Mouse (Mus musculus): Measurements from ENCODE around the gene Prkaa1. TPM values are rescaled to one million over a fixed set of nuclear protein-coding genes. Genes with fewer than 3 reads are reported as not detected.

Prkaa1 gene
- total RNA-seq (2022), result 10 to 100 TPM; 23.2 to 24.7 (median 24.2) TPM

DNA sequence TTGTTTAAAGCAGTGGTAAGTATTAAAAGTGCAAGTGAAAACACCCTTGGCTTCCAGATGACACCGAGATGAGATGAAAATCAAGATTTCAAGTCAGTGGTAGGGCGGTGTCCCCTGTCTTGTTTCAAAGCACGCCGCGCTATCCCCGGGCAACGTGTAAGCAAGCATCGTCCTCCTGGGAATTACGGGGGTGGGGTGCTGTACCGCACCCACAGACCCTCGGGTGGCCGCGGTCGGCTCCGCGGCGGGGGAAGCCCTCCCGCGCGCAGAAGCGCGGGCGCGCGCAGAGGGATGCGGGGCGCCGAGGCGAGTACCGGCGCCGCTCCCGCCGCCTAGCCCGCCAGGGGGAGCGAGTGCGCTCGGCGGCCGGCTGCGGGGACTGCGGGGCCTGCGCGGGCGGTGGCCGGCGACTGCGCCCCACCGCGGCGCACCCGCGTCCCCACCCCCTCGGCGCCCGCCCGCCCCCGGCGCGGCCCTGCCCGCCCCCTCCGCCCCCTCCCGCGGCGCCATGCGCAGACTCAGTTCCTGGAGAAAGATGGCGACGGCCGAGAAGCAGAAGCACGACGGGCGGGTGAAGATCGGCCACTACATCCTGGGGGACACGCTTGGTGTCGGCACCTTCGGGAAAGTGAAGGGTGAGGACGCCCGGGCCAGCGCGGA lies at the start of gene Prkaa1:
Gene Prkaa1, plus strand, starts transcription at position 501 of the 660 bp plus-strand sequence.
- peak; percentile 43 for DNase-seq (ENCODE audit: low spot score in 2 of 2)

DNA sequence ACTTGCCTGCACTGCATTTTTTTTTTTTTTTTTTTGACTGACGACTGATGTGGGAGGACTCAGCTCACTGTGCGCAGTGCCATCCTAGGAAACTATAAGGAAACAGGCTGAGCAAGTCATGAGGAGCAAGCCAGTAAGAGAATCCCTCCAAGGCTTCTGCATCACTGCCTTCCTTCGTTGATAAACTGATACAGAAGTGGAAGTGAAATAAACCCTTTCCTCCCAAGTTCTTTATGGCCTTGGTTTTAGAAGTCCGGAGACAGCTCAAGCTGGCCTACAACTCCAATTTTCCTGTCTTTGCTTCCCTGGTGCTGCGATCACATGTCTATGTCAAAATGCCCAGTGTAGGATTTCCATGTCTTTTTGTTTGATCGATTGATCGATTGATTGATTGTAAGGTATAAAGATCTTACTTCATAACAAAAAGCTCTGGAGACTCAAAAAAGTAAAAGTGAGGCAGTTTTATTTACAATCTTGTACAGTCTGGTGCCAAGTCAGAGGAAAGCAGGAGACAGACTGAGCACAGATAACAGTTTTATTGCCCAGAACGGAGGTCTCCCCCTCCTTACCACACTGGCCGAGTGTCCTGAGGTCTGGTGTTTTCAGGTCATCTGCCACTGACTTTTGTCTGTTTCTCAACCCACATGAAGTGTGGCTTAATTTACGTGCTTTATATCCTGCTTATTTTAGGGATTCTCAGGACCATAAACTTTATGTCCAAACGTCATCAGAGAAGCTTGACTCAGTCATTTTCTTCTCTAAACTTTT lies 47.9 kb upstream of the Prkaa1 start:
- no peak for DNase-seq (ENCODE audit: low spot score in 2 of 2)

DNA sequence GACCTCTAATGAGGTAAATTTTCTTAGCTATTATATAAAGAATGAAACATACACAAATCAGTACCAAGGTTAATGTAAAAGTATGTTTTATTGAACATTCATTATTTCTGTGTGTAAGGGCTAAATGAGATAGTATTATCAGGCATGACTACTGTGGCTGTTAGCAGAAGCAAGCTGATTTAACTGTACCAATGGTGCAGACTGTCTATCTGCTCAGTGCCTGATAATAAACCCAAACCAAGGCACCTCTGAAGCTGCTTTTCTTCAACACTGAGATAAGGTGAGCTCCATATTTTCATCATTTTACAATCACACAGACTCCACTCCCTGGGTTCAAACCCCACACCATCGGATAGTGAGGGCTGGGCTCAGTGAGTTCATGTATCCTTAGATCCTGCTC lies 46.3 kb upstream of the Prkaa1 start:
- DNase-seq (ENCODE audit: low spot score in 2 of 2), result no peak

DNA sequence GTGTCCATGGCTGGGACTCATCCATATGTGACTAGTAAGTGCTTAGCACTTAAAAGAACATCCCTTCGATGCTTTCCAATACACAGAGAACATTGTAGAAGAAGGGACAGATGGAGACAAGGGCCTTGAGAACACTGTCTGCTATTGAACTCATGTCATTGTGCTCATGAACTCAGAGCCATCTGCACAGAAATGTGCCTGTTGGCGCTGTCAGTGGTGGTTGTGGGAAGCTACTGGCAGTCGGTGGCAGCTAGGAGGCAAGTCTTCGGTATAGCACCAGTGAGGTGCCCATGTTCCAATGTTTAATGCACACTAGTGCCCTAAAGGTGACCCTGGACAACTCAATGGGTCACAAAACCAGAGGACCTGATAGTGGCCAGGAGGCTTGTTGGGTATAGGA lies 41.3 kb upstream of the Prkaa1 start:
- no peak for DNase-seq (ENCODE audit: low spot score in 2 of 2)

DNA sequence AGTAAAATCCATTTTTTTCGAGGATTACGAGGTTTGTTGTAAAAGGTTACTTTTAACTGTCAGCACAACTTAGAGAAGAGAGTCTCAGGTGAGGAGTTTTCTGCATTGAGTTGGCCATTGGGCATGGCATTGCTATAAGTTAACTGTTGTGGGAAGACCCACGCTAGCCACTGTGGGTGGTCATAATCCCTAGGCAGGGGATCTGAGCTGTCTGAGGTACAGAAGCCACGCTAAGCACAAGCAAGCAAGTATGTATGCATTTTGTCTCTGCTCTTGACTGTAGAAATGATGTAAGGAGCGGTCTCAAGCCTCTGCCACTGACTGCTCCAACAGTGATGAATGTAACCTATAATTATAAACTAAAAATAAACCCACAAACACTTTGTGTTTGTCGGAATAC lies 37.8 kb upstream of the Prkaa1 start:
- DNase-seq (ENCODE audit: low spot score in 2 of 2), result no peak

DNA sequence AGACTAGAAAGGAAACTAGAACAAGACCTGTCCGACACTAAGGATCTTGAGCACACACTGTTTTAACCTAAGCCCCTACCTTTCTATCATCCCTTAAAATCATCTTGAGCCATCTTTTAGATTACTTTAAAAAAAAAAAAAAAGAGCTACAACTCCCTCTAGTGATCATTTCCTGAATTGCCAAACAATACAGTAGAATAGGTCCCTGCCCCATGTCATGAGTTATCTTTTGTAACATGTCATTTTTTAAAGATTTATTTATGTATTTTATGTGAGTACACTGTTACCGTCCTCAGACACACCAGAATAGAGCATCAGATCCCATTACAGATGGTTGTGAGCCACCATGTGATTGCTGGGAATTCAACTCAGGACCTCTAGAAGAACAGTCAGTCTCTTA lies 37.4 kb upstream of the Prkaa1 start:
- no peak for DNase-seq (ENCODE audit: low spot score in 2 of 2)

DNA sequence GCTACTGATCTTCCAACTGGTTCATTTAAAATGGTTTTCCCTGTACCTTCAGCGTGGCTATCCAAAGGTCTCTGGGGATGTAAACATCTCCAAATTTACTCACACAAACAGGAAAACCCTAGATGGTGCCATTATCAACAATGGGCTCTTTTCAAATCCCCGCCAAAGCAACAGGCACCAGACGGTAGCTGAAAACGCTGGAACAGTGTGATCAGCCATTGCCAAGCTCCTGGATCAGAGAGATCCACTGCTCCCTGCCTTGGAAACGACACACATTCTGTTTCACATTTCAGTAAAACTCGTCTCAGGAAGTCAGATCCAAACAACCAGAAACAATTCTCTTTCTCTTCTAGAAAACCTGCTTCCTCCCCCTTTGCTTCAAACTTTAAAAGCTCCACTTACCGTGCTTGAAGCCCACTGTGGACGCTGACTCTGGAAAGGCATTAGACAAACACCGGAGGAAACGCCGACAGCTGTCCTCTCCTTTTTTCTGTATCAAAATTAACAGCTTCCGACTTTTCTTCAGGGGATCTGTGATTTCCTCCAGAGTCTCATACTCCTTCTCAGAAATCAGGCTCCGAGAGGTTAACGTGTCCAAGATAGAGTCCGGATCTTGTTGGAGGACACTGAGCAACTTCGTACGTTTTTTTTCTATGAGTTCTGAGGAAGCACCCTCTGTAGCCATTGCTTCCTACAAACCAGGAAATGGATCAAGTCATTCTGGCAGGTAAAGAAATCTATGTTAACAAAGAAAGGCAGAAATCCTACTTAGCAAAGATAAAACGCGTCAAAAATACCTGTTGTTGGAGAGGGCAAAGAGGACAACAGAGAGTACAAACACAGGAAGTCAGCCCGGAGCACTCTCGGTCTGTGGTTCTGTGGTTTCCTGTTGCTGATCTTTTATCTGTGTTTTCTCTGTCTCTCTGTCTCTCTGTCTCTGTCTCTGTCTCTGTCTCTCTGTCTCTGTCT lies 35.7 kb upstream of the Prkaa1 start, which contains the start of gene Card6:
Gene Card6, minus strand, starts transcription at position 854 of the 969 bp plus-strand sequence.
- no peak for DNase-seq (ENCODE audit: low spot score in 2 of 2)

DNA sequence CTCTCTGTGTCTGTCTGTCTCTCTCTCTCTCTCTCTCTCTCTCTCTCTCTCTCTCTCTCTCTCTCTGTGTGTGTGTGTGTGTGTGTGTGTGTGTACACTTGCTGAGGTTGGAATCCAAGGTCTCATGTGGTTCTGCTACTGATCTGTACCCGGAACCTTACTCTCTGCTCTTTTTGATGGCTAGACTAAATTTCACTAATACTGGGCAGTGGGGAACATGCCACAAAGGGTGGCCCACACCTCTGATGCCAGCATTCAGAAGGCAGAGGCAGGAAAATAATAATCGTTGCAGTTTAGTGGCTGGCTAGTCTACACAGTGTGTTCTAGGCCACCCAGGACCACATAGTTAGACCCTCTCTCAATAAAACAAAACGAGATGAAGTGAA lies 35.0 kb upstream of the Prkaa1 start:
- no peak for DNase-seq (ENCODE audit: low spot score in 2 of 2)

DNA sequence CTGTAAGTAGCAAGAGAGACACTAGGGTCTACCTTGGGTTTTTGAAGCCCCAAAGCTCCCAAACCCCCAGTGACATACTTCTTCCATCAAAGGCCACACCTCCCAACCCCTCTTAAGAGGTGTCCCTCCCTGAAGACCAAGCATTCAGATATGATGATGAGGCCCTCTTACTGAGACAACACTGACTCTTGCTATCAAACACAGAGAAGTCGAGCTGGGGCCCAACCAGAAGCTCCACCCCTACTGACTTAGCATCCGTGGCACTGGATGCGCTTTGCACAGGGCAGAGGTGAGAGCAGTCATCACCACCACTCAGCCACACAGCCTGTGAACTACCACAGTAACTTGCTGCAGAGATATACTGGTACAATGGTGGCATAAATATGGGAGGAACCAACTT lies 31.0 kb upstream of the Prkaa1 start:
- no peak for DNase-seq (ENCODE audit: low spot score in 2 of 2)

DNA sequence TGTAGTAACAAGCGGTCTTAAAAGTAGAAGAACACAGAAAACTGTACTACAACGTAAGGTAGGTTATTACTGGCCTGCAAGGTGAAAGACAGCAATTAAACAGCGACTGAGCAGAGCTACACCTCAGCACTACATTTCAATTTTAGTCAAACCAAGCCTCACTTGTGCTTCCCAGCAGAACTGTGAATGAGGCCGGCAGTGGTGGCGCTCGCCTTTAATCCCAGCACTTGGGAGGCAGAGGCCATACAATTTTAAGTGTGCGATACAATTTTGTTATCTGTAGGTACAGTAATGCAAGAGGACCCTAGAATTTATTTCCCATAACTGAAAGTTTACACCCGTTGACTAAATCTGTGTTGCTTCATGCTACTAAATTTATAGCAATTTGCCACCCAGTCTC lies 28.5 kb upstream of the Prkaa1 start:
- DNase-seq (ENCODE audit: low spot score in 2 of 2), result no peak

DNA sequence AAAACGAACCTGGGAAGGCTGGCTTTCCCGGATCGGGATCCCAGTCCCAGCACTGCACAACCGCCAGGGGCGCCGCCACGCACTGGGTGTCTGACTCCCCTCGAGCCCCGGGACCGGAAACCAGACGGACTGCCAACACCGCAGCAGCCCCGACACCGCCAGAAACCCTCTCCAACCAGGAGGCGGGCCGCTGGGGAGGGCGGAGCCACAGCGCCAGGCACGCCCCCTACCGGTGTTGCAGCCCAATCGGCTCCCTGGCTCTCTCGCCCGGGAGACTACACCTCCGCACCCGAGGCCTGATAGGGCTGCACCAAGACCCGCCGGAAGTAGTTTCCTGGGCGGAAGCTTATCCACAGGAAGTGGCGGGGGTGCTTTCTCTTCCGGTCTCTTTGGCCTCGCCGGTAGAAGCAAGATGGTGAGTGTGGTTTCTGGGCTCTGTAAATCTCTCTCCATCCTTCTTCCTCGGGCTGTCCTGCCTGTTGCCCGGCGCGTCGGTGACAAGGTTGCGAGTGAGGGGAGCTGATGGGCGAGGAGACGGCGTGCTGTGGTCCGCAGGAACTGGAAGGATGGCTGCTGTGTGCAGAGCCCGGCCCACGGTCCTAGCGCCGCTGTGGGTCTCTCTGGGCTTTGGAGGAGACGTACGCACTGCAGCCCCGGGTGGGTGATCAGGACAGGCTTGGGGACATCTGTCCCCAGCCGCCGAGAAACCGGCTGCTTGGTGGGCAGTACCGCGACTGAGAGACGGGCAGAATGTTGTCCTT lies 27.2 kb upstream of the Prkaa1 start, which contains the start of gene Rpl37:
Gene Rpl37, plus strand, starts transcription at position 376 of the 761 bp plus-strand sequence.
- DNase-seq (ENCODE audit: low spot score in 2 of 2), result peak; percentile 91 to 98

DNA sequence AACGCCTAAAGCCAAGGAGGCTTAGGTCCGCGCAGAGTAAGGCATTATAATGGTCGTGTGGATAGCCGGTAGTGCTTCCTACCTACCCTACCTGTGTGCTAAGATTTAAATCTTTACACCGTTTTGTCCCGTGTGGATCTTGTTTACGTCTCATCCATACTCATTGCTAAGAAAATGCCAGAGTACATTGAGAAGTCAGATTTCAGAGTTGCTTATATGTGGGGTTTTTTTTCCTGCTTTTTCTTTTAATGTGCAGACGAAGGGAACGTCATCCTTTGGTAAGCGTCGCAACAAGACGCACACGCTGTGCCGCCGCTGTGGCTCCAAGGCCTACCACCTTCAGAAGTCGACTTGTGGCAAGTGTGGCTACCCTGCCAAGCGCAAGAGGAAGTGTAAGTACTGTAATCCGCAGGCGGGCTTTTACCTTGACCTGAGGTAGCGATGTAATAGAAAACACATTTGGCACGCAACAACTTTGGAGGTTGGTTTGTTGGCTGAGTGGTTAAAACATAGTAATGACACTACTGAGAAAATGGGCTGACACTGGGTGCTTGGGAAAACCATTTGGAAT lies 26.5 kb upstream of the Prkaa1 start:
- DNase-seq (ENCODE audit: low spot score in 2 of 2), result no peak

DNA sequence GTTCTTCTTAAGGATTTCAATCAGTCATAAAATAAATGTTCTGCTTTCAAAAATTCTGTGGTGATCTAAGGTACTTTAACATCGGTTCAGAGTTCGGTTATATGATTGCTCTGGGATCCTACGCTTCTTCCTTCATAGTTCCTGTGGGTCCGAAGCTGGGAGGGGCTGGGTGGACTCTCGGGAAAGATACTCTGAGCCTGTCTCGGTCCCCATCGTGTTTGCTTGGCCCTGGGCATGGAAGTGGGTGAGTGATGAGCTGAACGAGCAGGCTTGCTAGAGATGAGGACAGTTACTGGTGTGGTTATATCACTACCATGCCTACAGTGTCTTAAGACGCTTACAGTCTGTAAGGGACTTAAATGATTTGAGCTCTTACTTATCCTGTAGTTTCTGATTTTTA lies 25.0 kb upstream of the Prkaa1 start:
- DNase-seq (ENCODE audit: low spot score in 2 of 2), result no peak

DNA sequence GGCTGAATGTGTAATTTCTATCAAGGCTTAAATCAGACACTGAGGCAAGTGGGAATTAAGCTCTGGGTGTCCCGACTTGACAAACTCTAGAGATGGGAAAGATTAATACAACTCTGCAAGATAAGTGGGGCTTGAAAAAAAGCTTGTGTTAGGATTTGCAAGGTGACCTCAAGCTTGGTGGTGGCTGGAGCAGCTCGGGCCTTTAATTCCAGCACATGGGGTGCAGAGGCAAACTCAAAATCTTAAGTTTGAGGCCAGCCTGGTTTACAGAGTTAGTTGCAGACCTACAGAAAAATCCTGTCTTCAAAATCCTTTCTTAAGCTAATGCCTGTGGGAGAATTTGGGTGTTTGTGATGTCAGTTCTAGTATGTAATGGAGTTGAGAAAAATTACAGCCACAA lies 24.5 kb upstream of the Prkaa1 start:
- no peak for DNase-seq (ENCODE audit: low spot score in 2 of 2)

DNA sequence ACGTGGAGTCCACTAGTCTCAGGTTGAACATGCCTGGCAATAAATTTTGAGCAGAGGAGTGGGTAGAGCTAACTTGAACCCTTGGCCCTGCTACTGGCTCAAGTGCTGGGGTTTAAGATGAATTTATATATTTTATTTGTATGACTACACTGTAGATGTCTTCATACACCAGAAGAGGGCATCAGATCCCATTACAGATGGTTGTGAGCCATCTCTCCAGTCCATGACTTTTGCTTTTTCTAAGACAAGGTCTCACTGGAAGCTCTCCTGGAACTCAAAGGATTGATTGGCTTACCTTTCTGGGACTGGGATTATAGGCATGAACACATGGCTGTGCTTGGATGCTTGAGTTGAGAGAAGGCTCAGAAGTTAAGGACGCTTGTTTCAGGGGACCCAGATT lies 24.0 kb upstream of the Prkaa1 start:
- no peak for DNase-seq (ENCODE audit: low spot score in 2 of 2)

DNA sequence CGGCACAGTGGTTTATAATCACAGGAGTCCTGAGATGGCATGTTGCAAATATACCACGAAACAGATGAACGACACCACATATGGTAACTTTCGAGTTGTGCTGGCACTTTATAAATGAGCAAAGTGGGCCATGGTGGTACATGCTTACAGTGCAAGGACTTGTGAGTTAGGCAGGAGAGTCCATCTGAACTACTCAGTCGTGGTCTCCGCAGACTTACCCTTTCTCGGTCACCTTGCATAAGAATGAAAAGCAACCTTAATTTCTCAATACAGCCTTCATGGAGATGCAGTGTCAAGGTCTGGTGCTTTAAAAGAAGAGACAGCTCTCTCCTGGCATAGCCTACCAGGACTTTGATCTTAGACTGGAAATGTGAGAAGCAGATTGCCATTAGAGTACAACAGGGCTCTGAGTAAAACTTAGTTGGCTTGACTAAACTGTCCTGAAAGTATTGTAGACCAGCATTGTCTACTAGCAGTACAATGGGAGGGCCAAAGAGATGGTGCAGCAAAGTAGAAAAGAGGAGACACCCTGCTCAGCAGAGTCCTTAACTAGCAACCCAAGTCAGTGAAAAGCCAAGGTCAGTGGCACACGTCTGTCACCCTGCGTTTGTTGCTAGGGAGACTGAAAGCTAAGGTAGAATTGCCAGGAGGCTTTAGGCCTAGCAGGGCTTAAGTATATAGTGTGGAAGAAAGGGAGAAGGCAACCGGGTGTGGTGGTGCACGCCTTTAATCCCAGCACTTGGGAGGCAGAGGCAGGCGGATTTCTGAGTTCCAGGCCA lies 21.9 kb upstream of the Prkaa1 start:
- no peak for DNase-seq (ENCODE audit: low spot score in 2 of 2)

DNA sequence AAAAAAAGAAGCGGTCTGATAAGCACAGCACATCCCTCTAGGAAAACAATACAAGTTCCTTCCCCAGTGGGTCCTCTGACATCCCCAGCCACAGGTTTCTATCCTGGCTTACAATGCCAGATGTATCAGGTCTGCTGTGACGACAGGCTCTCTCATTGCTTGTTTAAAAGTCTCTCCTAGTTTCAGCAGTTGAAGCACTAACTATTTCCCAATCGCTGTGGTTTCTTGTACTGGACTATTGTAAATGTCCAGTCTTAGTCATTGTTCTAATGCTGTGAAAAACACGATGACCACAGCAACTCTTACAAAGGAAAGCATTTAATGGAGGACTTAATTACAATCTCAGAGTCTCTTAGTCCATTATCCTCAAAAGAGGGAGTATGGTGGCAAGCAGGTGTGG lies 17.2 kb upstream of the Prkaa1 start:
- no peak for DNase-seq (ENCODE audit: low spot score in 2 of 2)

DNA sequence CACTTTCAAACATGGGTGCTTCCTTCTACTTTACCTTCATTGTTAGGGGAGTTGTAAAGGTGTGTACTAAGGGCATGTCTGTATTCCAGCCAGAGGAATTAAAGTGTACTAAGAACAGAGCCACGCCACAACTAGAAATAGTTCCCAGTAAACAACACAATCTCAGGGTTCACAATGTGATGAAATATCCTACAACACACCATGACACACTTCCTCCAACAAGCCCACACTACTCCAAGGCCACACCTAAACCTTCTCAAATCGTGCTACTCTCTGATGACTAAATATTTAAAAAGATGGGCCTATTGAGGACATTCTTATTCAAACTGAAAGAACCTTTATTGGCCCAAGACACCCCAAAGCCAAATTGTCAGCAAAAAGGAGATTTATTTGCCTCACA lies 16.2 kb upstream of the Prkaa1 start:
- no peak for DNase-seq (ENCODE audit: low spot score in 2 of 2)

DNA sequence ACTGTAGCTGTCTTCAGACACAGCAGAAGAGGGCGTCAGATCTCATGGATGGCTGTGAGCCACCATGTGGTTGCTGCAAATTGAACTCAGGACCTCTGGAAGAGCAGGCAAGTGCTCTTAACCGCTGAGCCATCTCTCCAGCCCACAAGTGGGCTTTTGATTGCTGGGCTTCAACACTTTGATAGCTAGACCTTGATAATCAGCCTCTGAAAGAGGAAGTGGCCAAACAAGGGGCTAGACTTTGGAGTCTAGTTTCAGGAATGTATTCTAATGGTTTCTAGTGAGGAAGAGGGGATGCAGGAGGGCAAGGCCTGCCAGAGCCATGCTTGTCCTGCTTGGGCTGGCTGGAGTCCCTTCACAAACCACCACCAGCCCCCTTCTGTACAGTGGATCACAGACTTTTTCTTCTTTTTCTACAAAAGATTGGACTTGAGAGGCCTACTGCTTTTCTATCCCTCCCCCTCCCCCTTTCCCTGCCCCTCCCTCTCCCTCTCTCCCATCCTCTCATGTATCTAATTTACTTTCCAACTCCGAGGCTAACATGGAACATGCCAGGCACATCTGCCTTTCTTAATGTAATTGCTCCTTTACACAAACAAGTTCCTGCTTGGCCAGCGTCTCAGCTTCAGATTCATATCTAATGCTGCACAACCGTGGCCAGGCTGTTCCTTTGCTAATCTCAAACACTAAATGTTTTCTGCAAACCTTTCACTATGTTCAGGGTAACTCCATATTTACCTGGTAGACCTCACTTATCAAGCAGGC lies 15.3 kb upstream of the Prkaa1 start:
- no peak for DNase-seq (ENCODE audit: low spot score in 2 of 2)
